ENCODE assay signal across 8 mouse cellular contexts in the genomic region with DNA sequence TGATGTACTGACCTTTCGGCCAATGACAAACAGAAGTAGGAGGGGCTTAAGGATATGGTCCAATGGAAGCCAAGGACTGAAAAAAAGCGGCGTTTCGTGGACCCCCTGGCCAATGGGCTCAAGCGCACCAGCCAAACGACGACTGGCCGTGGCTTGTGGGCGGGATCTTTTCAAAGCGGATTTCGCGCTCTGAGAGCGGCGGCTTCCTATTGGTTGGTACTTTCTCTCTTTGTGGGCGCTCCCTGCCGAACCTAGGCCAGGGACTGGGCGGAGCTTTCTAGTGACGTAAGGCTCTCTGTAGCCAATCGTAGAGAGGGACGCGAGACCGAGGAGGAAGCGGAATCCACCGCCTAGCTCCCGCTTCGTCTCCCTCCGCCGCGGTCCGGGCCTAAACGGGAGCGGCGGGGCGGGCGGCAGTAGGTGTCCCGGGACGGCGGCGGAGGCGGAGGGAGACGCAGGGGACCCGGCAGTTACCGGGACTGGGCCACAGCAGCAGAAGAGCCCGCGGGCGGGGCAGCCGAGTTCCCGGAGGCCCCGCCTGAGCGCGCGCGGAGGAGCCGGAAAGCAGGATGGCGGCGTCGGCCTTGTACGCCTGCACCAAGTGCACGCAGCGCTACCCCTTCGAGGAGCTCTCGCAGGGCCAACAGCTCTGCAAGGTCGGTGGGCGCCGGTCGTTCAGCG. TPM values are rescaled to one million over a fixed set of nuclear protein-coding genes. Genes with fewer than 3 reads are reported as not detected.
DNase-seq lines count a peak whose midpoint lies in the region; ATAC-seq and TF ChIP-seq lines count a peak whose summit lies in the region.

A gene (plus strand): TSS at position 311 of the 681 bp plus-strand sequence.

- peak; percentile 99 for DNase-seq in CD8-positive naive resting alpha-beta T cell, adult 2 months (ENCODE audit: low read depth in 2 of 2, low spot score in 2 of 2)
- peak; percentile 99 for DNase-seq in c-Kit-positive CD71-negative TER-119-negative erythroid progenitor cells, embryonic 14.5 days (ENCODE audit: low read depth)
- peak; percentile 99 for DNase-seq in forebrain, embryonic 10.5 days (ENCODE audit: extremely low spot score, low spot score)
- peak; percentile 99 to 100 for DNase-seq in kidney, postnatal 25 days
- DNase-seq in liver, embryonic 14.5 days (ENCODE audit: low read depth in 3 of 3, low spot score in 3 of 3) = peak; percentile 100
- peak; percentile 100 for DNase-seq in neural tube, embryonic 11.5 days (ENCODE audit: low spot score)
- DNase-seq in stomach, postnatal 0 days (ENCODE audit: low spot score) = peak; percentile 99

- ATAC-seq in heart, embryonic 15.5 days (replicated peaks; ENCODE audit: insufficient number of reproducible peaks, insufficient read depth, low FRiP score, low read depth) = peak; percentile 92
- peak; percentile 86 for ATAC-seq in liver, embryonic 14.5 days (ENCODE audit: insufficient read depth)
- ATAC-seq in neural tube, embryonic 11.5 days (ENCODE audit: insufficient read depth, low FRiP score, low TSS enrichment) = peak; percentile 97
- peak; percentile 95 for ATAC-seq in stomach, postnatal 0 days (ENCODE audit: low FRiP score, low TSS enrichment)

- H3K4me3 ChIP-seq in forebrain, embryonic 10.5 days = peak within 1 kb of the TSS; percentile 93
- H3K4me3 ChIP-seq in heart, embryonic 15.5 days = peak within 1 kb of the TSS; percentile 75
- H3K4me3 ChIP-seq in liver, embryonic 14.5 days (ENCODE audit: insufficient read depth in 1 of 2, low read depth in 2 of 2, low read length in 2 of 2) = peak within 1 kb of the TSS; percentile 81 to 89
- H3K4me3 ChIP-seq in neural tube, embryonic 11.5 days (ENCODE audit: low read depth, low read length) = peak within 1 kb of the TSS; percentile 65
- H3K4me3 ChIP-seq in stomach, postnatal 0 days (ENCODE audit: low read depth, low read length) = peak within 1 kb of the TSS; percentile 80

- peaks cover 37% of the 10 kb centered on the region for H3K4me1 ChIP-seq in forebrain, embryonic 10.5 days
- H3K4me1 ChIP-seq in heart, embryonic 15.5 days (replicated peaks) = peaks cover 19% of the 10 kb centered on the region
- H3K4me1 ChIP-seq in liver, embryonic 14.5 days (replicated peaks; ENCODE audit: control insufficient read depth in 2 of 2, insufficient read depth in 2 of 2, low read length in 1 of 2) = peaks cover 11 to 15% of the 10 kb centered on the region in 2 experiments
- H3K4me1 ChIP-seq in neural tube, embryonic 11.5 days (ENCODE audit: control insufficient read depth, insufficient read depth, low read length) = peaks cover 16% of the 10 kb centered on the region
- 0 out of 2 replicates have a peak, but pooled peaks cover 2% of the 10 kb centered on the region for H3K4me1 ChIP-seq in stomach, postnatal 0 days (replicated peaks; ENCODE audit: control insufficient read depth, insufficient read depth)

- H3K4me2 ChIP-seq in heart, embryonic 15.5 days = peak within 1 kb of the TSS; percentile 74
- H3K4me2 ChIP-seq in liver, embryonic 14.5 days (ENCODE audit: low read depth) = peak within 1 kb of the TSS; percentile 84
- H3K4me2 ChIP-seq in neural tube, embryonic 11.5 days (ENCODE audit: low read depth) = peak within 1 kb of the TSS; percentile 76
- peak within 1 kb of the TSS; percentile 74 for H3K4me2 ChIP-seq in stomach, postnatal 0 days (replicated peaks; ENCODE audit: low read depth)

- peak; percentile 20; the same call in 1 of the 2 replicates for TF ChIP-seq EP300 in liver, embryonic 14.5 days (IDR thresholded peaks at IDR 0.05; ENCODE audit: low read depth)
- TF ChIP-seq EP300 in stomach, postnatal 0 days (optimal IDR thresholded peaks at IDR 0.05) = no peak

- no peaks in the 10 kb centered on the region for H3K27me3 ChIP-seq in forebrain, embryonic 10.5 days (ENCODE audit: poor library complexity, severe bottlenecking)
- H3K27me3 ChIP-seq in heart, embryonic 15.5 days = no peaks in the 10 kb centered on the region
- no peaks in the 10 kb centered on the region for H3K27me3 ChIP-seq in liver, embryonic 14.5 days (ENCODE audit: control insufficient read depth, insufficient read depth, low read length)
- no peaks in the 10 kb centered on the region for H3K27me3 ChIP-seq in neural tube, embryonic 11.5 days (ENCODE audit: control insufficient read depth, insufficient read depth, low read length)
- no peaks in the 10 kb centered on the region for H3K27me3 ChIP-seq in stomach, postnatal 0 days (ENCODE audit: control insufficient read depth, insufficient read depth, low read length)

- H3K9ac ChIP-seq in heart, embryonic 15.5 days = peak within 1 kb of the TSS; percentile 93
- peak within 1 kb of the TSS; percentile 87 for H3K9ac ChIP-seq in liver, embryonic 14.5 days (replicated peaks)
- H3K9ac ChIP-seq in neural tube, embryonic 11.5 days (ENCODE audit: low read length) = peak within 1 kb of the TSS; percentile 95
- H3K9ac ChIP-seq in stomach, postnatal 0 days (ENCODE audit: low read length) = peak within 1 kb of the TSS; percentile 92

- H3K36me3 ChIP-seq in forebrain, embryonic 10.5 days (replicated peaks) = peaks cover 58% of the 10 kb centered on the region
- peaks cover 23% of the 10 kb centered on the region for H3K36me3 ChIP-seq in heart, embryonic 15.5 days
- peaks cover 18% of the 10 kb centered on the region for H3K36me3 ChIP-seq in liver, embryonic 14.5 days (replicated peaks; ENCODE audit: control insufficient read depth, insufficient read depth, low read depth)
- H3K36me3 ChIP-seq in neural tube, embryonic 11.5 days (ENCODE audit: control insufficient read depth, insufficient read depth, low read length) = no peaks in the 10 kb centered on the region
- H3K36me3 ChIP-seq in stomach, postnatal 0 days (ENCODE audit: control insufficient read depth, insufficient read depth, low read length) = no peaks in the 10 kb centered on the region; the same call in 1 of the 2 replicates

- WGBS in forebrain, embryonic 10.5 days = under 1% methylated on average over 67 of the region's 67 CpGs
- under 1% methylated on average over 67 of the region's 67 CpGs for WGBS in heart, embryonic 15.5 days
- WGBS in liver, embryonic 14.5 days (ENCODE audit: insufficient replicate concordance) = 0% methylated on average over 67 of the region's 67 CpGs
- WGBS in neural tube, embryonic 11.5 days = under 1% methylated on average over 67 of the region's 67 CpGs
- WGBS in stomach, postnatal 0 days = under 1% methylated on average over 64 of the region's 67 CpGs

- no peak for TF ChIP-seq CTCF in liver, embryonic 14.5 days (IDR thresholded peaks at IDR 0.05; ENCODE audit: low read depth)
- no peak for TF ChIP-seq CTCF in stomach, postnatal 0 days (IDR thresholded peaks at IDR 0.05; ENCODE audit: low read depth)

- H3K27ac ChIP-seq in forebrain, embryonic 10.5 days = peak within 1 kb of the TSS; percentile 99
- H3K27ac ChIP-seq in heart, embryonic 15.5 days = peak within 1 kb of the TSS; percentile 99
- H3K27ac ChIP-seq in liver, embryonic 14.5 days = peak within 1 kb of the TSS; percentile 92
- peak within 1 kb of the TSS; percentile 94 for H3K27ac ChIP-seq in neural tube, embryonic 11.5 days (ENCODE audit: low read depth, low read length)
- H3K27ac ChIP-seq in stomach, postnatal 0 days (replicated peaks) = peak within 1 kb of the TSS; percentile 99

- H3K9me3 ChIP-seq in forebrain, embryonic 10.5 days = no peaks in the 10 kb centered on the region
- no peaks in the 10 kb centered on the region for H3K9me3 ChIP-seq in heart, embryonic 15.5 days (replicated peaks)
- H3K9me3 ChIP-seq in liver, embryonic 14.5 days (ENCODE audit: control insufficient read depth, low read length) = no peaks in the 10 kb centered on the region
- no peaks in the 10 kb centered on the region for H3K9me3 ChIP-seq in neural tube, embryonic 11.5 days (ENCODE audit: control insufficient read depth, low read length)
- no peaks in the 10 kb centered on the region for H3K9me3 ChIP-seq in stomach, postnatal 0 days (ENCODE audit: control insufficient read depth, low read length)

RNA-seq across cellular contexts. Expression of the gene that starts here (rescaled TPM):
- 22.4 and 23.4 TPM in 2 replicates for polyA plus RNA-seq in forebrain, embryonic 10.5 days (2016; fragmentation: Nextera tagmentation; extraction: Ambion mirVana)
- 14.6 and 15.9 TPM in 2 replicates for polyA plus RNA-seq in heart, embryonic 15.5 days (2015; fragmentation: Nextera tagmentation; extraction: Ambion mirVana)
- polyA plus RNA-seq in liver, embryonic 14.5 days (2012; rRNA removed) = 9.0 and 11.7 TPM in 2 replicates
- 8.5 and 8.9 TPM in 2 replicates for polyA plus RNA-seq in liver, embryonic 14.5 days (2014; fragmentation: Nextera tagmentation; extraction: Ambion mirVana)
- polyA plus RNA-seq in neural tube, embryonic 11.5 days (2014; fragmentation: Nextera tagmentation; extraction: Ambion mirVana) = 28.4 and 29.8 TPM in 2 replicates
- 11.0 and 11.5 TPM in 2 replicates for polyA plus RNA-seq in stomach, postnatal 0 days (2015; fragmentation: Nextera tagmentation; extraction: Ambion mirVana)

Comparison
In these comparisons a context has a peak if more than half of its experiments do, and no peak if none do; other contexts are left out.
1. Peak in every context shown above with its lines: DNase-seq, ATAC-seq, H3K4me3 ChIP-seq and H3K27ac ChIP-seq.